Mouse (Mus musculus): ENCODE data around the gene Atf7ip. TPM values are rescaled to one million over a fixed set of nuclear protein-coding genes. Genes with fewer than 3 reads are reported as not detected.

Gene Atf7ip
- polyA plus RNA-seq, 1 experiment, result 53.1 TPM

- WGBS, result 97% methylated on average over 17 of the region's 17 CpGs
- TF ChIP-seq CTCF (IDR thresholded peaks at IDR 0.05; ENCODE audit: control insufficient read depth, insufficient read depth, low read length), result no peak
- TF ChIP-seq POLR2A (IDR thresholded peaks at IDR 0.05; ENCODE audit: borderline replicate concordance, control insufficient read depth, low read depth, low read length), result no peak
- no peaks in the 10 kb centered on the region for H3K4me1 ChIP-seq (ENCODE audit: control insufficient read depth, insufficient read depth, low read length)
- no peak overlapping the region for H3K4me3 ChIP-seq (replicated peaks; ENCODE audit: control insufficient read depth, low read depth, low read length)
- H3K27ac ChIP-seq (ENCODE audit: control insufficient read depth, insufficient read depth, low read depth, low read length, poor library complexity), result no peak overlapping the region
Measured at GRCm38 (mm10) chr6:136611351-136612215, 105.6 kb downstream of the Atf7ip start.

DNA sequence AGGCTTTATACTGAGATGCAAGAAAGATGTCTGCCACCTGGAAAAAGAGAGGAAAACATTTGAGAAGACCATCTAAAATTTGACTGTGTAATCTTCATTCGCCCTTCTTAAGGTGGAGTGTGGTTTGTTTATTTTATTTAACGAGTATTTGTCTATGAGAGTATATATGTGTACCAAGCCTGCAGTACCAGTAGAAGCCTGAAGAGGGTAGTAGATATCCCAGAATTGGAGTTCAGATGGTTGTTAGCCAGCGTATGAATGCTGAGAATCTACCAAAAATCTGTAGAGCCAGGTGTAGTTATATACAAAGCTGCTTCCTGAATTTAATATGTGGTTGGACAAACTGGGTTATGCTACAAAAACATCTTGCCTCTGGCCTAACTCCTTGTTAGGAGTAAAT, 106.3 kb downstream of the Atf7ip start:
- no peaks in the 10 kb centered on the region for H3K4me1 ChIP-seq (ENCODE audit: control insufficient read depth, insufficient read depth, low read length)
- WGBS, result 94% methylated on average over 3 of the region's 3 CpGs
- TF ChIP-seq CTCF (IDR thresholded peaks at IDR 0.05; ENCODE audit: control insufficient read depth, insufficient read depth, low read length) (no peak), POLR2A (IDR thresholded peaks at IDR 0.05; ENCODE audit: borderline replicate concordance, control insufficient read depth, low read depth, low read length) (no peak)
- H3K27ac ChIP-seq (ENCODE audit: control insufficient read depth, insufficient read depth, low read depth, low read length, poor library complexity), result no peak overlapping the region
- H3K4me3 ChIP-seq (replicated peaks; ENCODE audit: control insufficient read depth, low read depth, low read length), result no peak overlapping the region

DNA sequence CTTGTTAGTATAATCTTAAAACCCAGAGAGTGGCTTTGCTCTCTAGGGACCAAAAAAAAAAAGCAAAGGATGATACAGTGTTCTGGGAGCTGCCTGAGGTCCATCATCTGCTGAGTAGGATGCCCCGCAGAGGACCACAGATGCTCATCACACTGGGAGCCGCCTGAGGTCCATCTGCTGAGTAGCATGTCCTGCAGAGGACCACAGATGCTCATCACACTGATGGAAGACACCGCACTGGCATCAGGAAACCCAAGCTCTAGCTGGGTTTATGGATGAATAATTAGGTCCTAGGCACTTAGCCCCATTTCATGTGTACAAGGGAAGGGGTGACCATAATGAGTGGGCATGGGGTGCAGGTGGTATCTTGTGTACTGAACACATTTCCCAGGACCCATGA, 108.2 kb downstream of the Atf7ip start:
- Histone ChIP-seq H3K4me3 (replicated peaks; ENCODE audit: control insufficient read depth, low read depth, low read length) (no peak overlapping the region), H3K4me1 (ENCODE audit: control insufficient read depth, insufficient read depth, low read length) (no peaks in the 10 kb centered on the region), H3K27ac (ENCODE audit: control insufficient read depth, insufficient read depth, low read depth, low read length, poor library complexity) (no peak overlapping the region)
- TF ChIP-seq CTCF (IDR thresholded peaks at IDR 0.05; ENCODE audit: control insufficient read depth, insufficient read depth, low read length) (no peak), POLR2A (IDR thresholded peaks at IDR 0.05; ENCODE audit: borderline replicate concordance, control insufficient read depth, low read depth, low read length) (no peak)
- WGBS, result 90% methylated on average over 3 of the region's 3 CpGs

- 53% methylated on average over 17 of the region's 17 CpGs for WGBS
- no peaks in the 10 kb centered on the region for H3K4me1 ChIP-seq (ENCODE audit: control insufficient read depth, insufficient read depth, low read length)
- TF ChIP-seq POLR2A (IDR thresholded peaks at IDR 0.05; ENCODE audit: borderline replicate concordance, control insufficient read depth, low read depth, low read length) (no peak), CTCF (IDR thresholded peaks at IDR 0.05; ENCODE audit: control insufficient read depth, insufficient read depth, low read length) (peak; percentile 57; the same call in 1 of the 2 replicates)
- H3K4me3 ChIP-seq (replicated peaks; ENCODE audit: control insufficient read depth, low read depth, low read length), result no peak overlapping the region
- no peak overlapping the region for H3K27ac ChIP-seq (ENCODE audit: control insufficient read depth, insufficient read depth, low read depth, low read length, poor library complexity)
Measured at GRCm38 (mm10) chr6:136620361-136621139, 114.6 kb downstream of the Atf7ip start.

DNA sequence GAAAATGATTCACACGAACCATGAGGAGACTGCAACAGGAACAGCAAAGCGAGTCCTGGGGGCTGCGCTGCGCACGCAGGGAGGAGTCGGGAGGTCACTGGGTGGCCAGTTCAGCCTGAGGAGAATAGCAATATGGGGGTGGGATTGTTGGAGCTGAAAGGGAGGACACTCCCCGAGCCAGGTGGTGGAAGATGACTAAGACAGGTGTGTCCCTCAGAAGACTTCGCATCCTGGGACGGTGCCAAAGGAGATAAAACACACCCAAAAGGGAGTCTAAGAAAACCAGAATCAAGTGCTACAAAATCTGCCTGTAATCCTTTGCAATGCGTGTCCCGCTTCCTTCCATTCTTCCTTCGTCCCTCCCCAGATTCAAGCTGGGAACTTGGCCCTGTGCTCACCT, 119.5 kb downstream of the Atf7ip start:
- Histone ChIP-seq H3K4me3 (replicated peaks; ENCODE audit: control insufficient read depth, low read depth, low read length) (no peak overlapping the region), H3K4me1 (ENCODE audit: control insufficient read depth, insufficient read depth, low read length) (no peaks in the 10 kb centered on the region), H3K27ac (ENCODE audit: control insufficient read depth, insufficient read depth, low read depth, low read length, poor library complexity) (no peak overlapping the region)
- 85% methylated on average over 12 of the region's 12 CpGs for WGBS
- no peak for TF ChIP-seq POLR2A (IDR thresholded peaks at IDR 0.05; ENCODE audit: borderline replicate concordance, control insufficient read depth, low read depth, low read length)
- no peak for TF ChIP-seq CTCF (IDR thresholded peaks at IDR 0.05; ENCODE audit: control insufficient read depth, insufficient read depth, low read length)

DNA sequence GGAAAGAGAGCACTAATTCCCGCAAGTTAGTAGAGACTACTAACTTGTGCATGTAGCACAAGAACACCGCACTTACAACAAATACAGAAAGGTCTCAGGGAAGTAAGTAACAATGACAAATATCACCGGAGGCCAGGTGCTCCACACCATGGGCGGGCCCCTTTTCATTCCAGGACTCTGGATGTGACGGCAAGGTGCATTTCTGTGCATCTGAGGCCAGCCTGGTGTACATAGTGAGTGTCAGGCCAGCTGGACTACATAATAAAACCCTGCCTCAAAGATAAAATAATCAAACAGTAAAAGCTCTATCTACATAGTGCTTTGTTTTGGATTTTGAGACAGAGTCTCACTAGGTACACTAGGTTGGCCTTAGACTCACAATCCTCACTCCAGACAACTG, 123.7 kb downstream of the Atf7ip start:
- WGBS, result 85% methylated on average over 5 of the region's 5 CpGs
- no peak for TF ChIP-seq CTCF (IDR thresholded peaks at IDR 0.05; ENCODE audit: control insufficient read depth, insufficient read depth, low read length)
- TF ChIP-seq POLR2A (IDR thresholded peaks at IDR 0.05; ENCODE audit: borderline replicate concordance, control insufficient read depth, low read depth, low read length), result no peak
- no peak overlapping the region for H3K27ac ChIP-seq (ENCODE audit: control insufficient read depth, insufficient read depth, low read depth, low read length, poor library complexity)
- H3K4me1 ChIP-seq (ENCODE audit: control insufficient read depth, insufficient read depth, low read length), result no peaks in the 10 kb centered on the region
- no peak overlapping the region for H3K4me3 ChIP-seq (replicated peaks; ENCODE audit: control insufficient read depth, low read depth, low read length)

DNA sequence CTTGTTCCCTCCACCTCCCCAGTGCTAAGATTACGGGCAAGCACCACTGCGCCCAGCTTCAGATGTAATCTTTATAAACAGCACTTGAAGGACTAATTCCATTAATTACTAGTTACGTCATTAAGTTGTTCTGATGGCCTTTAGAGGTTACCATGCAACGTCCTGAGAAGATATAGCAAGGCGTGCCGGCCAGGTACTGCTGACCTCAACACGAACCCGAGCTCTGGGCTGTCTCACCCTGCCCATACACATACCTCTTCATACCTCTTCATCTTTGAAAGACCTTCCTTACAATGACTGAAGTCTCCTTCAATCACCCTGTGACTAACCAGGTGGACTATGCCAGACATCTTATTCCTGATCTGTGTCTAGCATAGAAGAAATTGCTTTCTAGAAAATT, 125.6 kb downstream of the Atf7ip start:
- Histone ChIP-seq H3K4me1 (ENCODE audit: control insufficient read depth, insufficient read depth, low read length) (no peaks in the 10 kb centered on the region), H3K27ac (ENCODE audit: control insufficient read depth, insufficient read depth, low read depth, low read length, poor library complexity) (no peak overlapping the region), H3K4me3 (replicated peaks; ENCODE audit: control insufficient read depth, low read depth, low read length) (no peak overlapping the region)
- 89% methylated on average over 8 of the region's 8 CpGs for WGBS
- TF ChIP-seq CTCF (IDR thresholded peaks at IDR 0.05; ENCODE audit: control insufficient read depth, insufficient read depth, low read length) (no peak), POLR2A (IDR thresholded peaks at IDR 0.05; ENCODE audit: borderline replicate concordance, control insufficient read depth, low read depth, low read length) (no peak)

GRCm38 (mm10) chr6:136631945-136632534, 126.1 kb downstream of the Atf7ip start:
- TF ChIP-seq CTCF (IDR thresholded peaks at IDR 0.05; ENCODE audit: control insufficient read depth, insufficient read depth, low read length), result no peak
- no peak for TF ChIP-seq POLR2A (IDR thresholded peaks at IDR 0.05; ENCODE audit: borderline replicate concordance, control insufficient read depth, low read depth, low read length)
- 83% methylated on average over 13 of the region's 13 CpGs for WGBS
- H3K27ac ChIP-seq (ENCODE audit: control insufficient read depth, insufficient read depth, low read depth, low read length, poor library complexity), result no peak overlapping the region
- H3K4me1 ChIP-seq (ENCODE audit: control insufficient read depth, insufficient read depth, low read length), result no peaks in the 10 kb centered on the region
- no peak overlapping the region for H3K4me3 ChIP-seq (replicated peaks; ENCODE audit: control insufficient read depth, low read depth, low read length)
